Mouse (Mus musculus): ENCODE results near the gene Ilvbl.

GRCm38 (mm10) chr10:78592856-78593379 lies 18.8 kb downstream of the Ilvbl start:
- TF ChIP-seq GATA1 (IDR thresholded peaks at IDR 0.05; ENCODE audit: borderline replicate concordance, low read length), result no peak
- no peak for TF ChIP-seq FLI1 (IDR thresholded peaks at IDR 0.05; ENCODE audit: low read length)

Data from megakaryocyte, embryonic 14.5 days (primary cell).